Mouse (Mus musculus) MEL (cell line): ENCODE measurements around the gene Ube4a. TPM values are rescaled to one million over a fixed set of nuclear protein-coding genes. Genes with fewer than 3 reads are reported as not detected.
A peak's percentile ranks its signal among the peaks of the same experiment; 100 is the strongest.

Experiments used
- DNase-seq: peaks from one replicate; pipeline ENCODE4 v3.0.0; 2011; ENCODE audit warnings: low read depth, low spot score
- H3K27ac ChIP-seq: 2 replicates; pipeline ENCODE4 v1.5.1; 2012; ENCODE audit warnings: low read depth, mild to moderate bottlenecking, control low read depth, low read length, moderate library complexity; ENCODE audit not compliant: control insufficient read depth
- H3K27me3 ChIP-seq, 2 experiments: fragments of 150-350 bp in 1 of 2; sonication (generic) in 1 of 2; 2 replicates each; pipeline ENCODE4 v1.6.1; 2012; ENCODE audit warnings: low read length in 2 of 2, mild to moderate bottlenecking in 2 of 2, improper control_type of control experiment in 1 of 2, moderate library complexity in 1 of 2; ENCODE audit not compliant: insufficient read depth in 2 of 2, control insufficient read depth in 1 of 2
- H3K36me3 ChIP-seq, 2 experiments: 2 replicates each; pipeline ENCODE4 v1.6.1; 2012 to 2014; ENCODE audit warnings: low read length in 2 of 2, improper control_type of control experiment in 1 of 2, inconsistent platforms in 1 of 2, mild to moderate bottlenecking in 1 of 2; ENCODE audit not compliant: insufficient read depth in 2 of 2, control insufficient read depth in 1 of 2
- H3K4me1 ChIP-seq, 2 experiments: fragments of 150-350 bp in 1 of 2; sonication (generic) in 1 of 2; 2 replicates each; pipeline ENCODE4 v1.6.1; 2012; ENCODE audit warnings: low read length in 2 of 2, improper control_type of control experiment in 1 of 2, mild to moderate bottlenecking in 1 of 2; ENCODE audit not compliant: insufficient read depth in 2 of 2, control insufficient read depth in 1 of 2
- H3K4me3 ChIP-seq, 2 experiments: fragments of 150-350 bp in 1 of 2; sonication (generic) in 1 of 2; 2 replicates each; pipeline ENCODE4 v1.5.1; 2012; ENCODE audit warnings: low read depth in 2 of 2, low read length in 2 of 2, mild to moderate bottlenecking in 2 of 2, moderate library complexity in 2 of 2, control low read depth in 1 of 2, improper control_type of control experiment in 1 of 2; ENCODE audit not compliant: control insufficient read depth in 1 of 2, insufficient read depth in 1 of 2
- H3K79me2 ChIP-seq: 2 replicates; pipeline ENCODE4 v1.6.1; 2012; ENCODE audit warnings: mild to moderate bottlenecking, low read length, moderate library complexity; ENCODE audit not compliant: control insufficient read depth, poor library complexity, insufficient read depth
- H3K9ac ChIP-seq: 2 replicates; pipeline ENCODE4 v1.6.1; 2012; ENCODE audit warnings: low read depth, mild to moderate bottlenecking, control low read depth, low read length, moderate library complexity; ENCODE audit not compliant: control insufficient read depth, poor library complexity, severe bottlenecking
- H3K9me3 ChIP-seq: fragments of 150-350 bp; sonication (generic); replicated peaks from 2 replicates; pipeline ENCODE4 v1.6.1; 2012; ENCODE audit warnings: mild to moderate bottlenecking, low read length, improper control_type of control experiment, moderate library complexity; ENCODE audit not compliant: insufficient read depth
- BHLHE40 ChIP-seq: IDR thresholded peaks from 2 replicates; pipeline ENCODE4 v1.6.1; 2012; ENCODE audit warnings: low read depth, mild to moderate bottlenecking, inconsistent platforms, low read length, improper control_type of control experiment, borderline replicate concordance
- CHD1 ChIP-seq: IDR thresholded peaks from 2 replicates; pipeline ENCODE4 v1.6.1; 2012; ENCODE audit warnings: low read depth, mild to moderate bottlenecking, inconsistent platforms, low read length, improper control_type of control experiment
- ELF1 ChIP-seq: IDR thresholded peaks from 2 replicates; pipeline ENCODE4 v1.6.1; 2014; ENCODE audit warnings: low read depth, mild to moderate bottlenecking, inconsistent platforms, low read length, improper control_type of control experiment, moderate library complexity
- EP300 ChIP-seq, 2 experiments: IDR thresholded peaks; 2 replicates each; pipeline ENCODE4 v1.6.1; 2011; ENCODE audit warnings: improper control_type of control experiment in 2 of 2, low read length in 2 of 2, low read depth in 1 of 2, mild to moderate bottlenecking in 1 of 2
- ETS1 ChIP-seq: IDR thresholded peaks from 2 replicates; pipeline ENCODE4 v1.6.1; 2012; ENCODE audit warnings: low read depth, mild to moderate bottlenecking, inconsistent platforms, low read length, improper control_type of control experiment, moderate library complexity
- GABPA ChIP-seq: IDR thresholded peaks from 2 replicates; pipeline ENCODE4 v1.6.1; 2012; ENCODE audit warnings: low read depth, mild to moderate bottlenecking, inconsistent platforms, low read length, improper control_type of control experiment, moderate library complexity
- GATA1 ChIP-seq: IDR thresholded peaks from 2 replicates; pipeline ENCODE4 v1.6.1; 2011; ENCODE audit warnings: low read depth, low read length, improper control_type of control experiment
- JUND ChIP-seq: IDR thresholded peaks from 2 replicates; pipeline ENCODE4 v1.6.1; 2011; ENCODE audit warnings: low read depth, mild to moderate bottlenecking, improper control_type of control experiment, low read length
- MAZ ChIP-seq: IDR thresholded peaks from 2 replicates; pipeline ENCODE4 v1.6.1; 2012; ENCODE audit warnings: low read depth, mild to moderate bottlenecking, inconsistent platforms, low read length, improper control_type of control experiment
- MEF2A ChIP-seq: IDR thresholded peaks from 2 replicates; pipeline ENCODE4 v1.6.1; 2014; ENCODE audit warnings: low read depth, mild to moderate bottlenecking, inconsistent platforms, low read length, improper control_type of control experiment; ENCODE audit not compliant: poor library complexity, insufficient replicate concordance, severe bottlenecking; ENCODE audit errors: extremely low read depth
- MXI1 ChIP-seq: IDR thresholded peaks from 2 replicates; pipeline ENCODE4 v1.6.1; 2011; ENCODE audit warnings: mild to moderate bottlenecking, low read depth, low read length, improper control_type of control experiment
- MYC ChIP-seq: IDR thresholded peaks from 2 replicates; pipeline ENCODE4 v1.6.1; 2011; ENCODE audit warnings: low read depth, mild to moderate bottlenecking, low read length, improper control_type of control experiment, moderate library complexity
- NELFE ChIP-seq: IDR thresholded peaks from 2 replicates; pipeline ENCODE4 v1.6.1; 2011; ENCODE audit warnings: low read depth, low read length, improper control_type of control experiment
- NRF1 ChIP-seq: IDR thresholded peaks from 2 replicates; pipeline ENCODE4 v1.6.1; 2014; ENCODE audit warnings: low read depth, mild to moderate bottlenecking, inconsistent platforms, low read length, improper control_type of control experiment, moderate library complexity; ENCODE audit not compliant: poor library complexity, insufficient read depth, severe bottlenecking
- POLR2A ChIP-seq, 2 experiments: IDR thresholded peaks; 2 replicates each; pipeline ENCODE4 v1.6.1; 2011 to 2012; ENCODE audit warnings: low read length in 2 of 2, mild to moderate bottlenecking in 2 of 2, control low read depth in 1 of 2, improper control_type of control experiment in 1 of 2, low read depth in 1 of 2, moderate library complexity in 1 of 2; ENCODE audit not compliant: control insufficient read depth in 1 of 2, insufficient read depth in 1 of 2, poor library complexity in 1 of 2
- POLR2AphosphoS2 ChIP-seq: IDR thresholded peaks from 2 replicates; pipeline ENCODE4 v1.6.1; 2011; ENCODE audit warnings: low read length, improper control_type of control experiment
- RAD21 ChIP-seq: IDR thresholded peaks from 2 replicates; pipeline ENCODE4 v1.6.1; 2011; ENCODE audit warnings: mild to moderate bottlenecking, low read depth, low read length, improper control_type of control experiment
- SIN3A ChIP-seq: IDR thresholded peaks from 2 replicates; pipeline ENCODE4 v1.6.1; 2012; ENCODE audit warnings: low read length, improper control_type of control experiment, inconsistent platforms
- SMC3 ChIP-seq: IDR thresholded peaks from 2 replicates; pipeline ENCODE4 v1.6.1; 2011; ENCODE audit warnings: low read depth, low read length, improper control_type of control experiment
- TAL1 ChIP-seq: IDR thresholded peaks from 2 replicates; pipeline ENCODE4 v1.6.1; 2012; ENCODE audit warnings: mild to moderate bottlenecking, inconsistent platforms, low read length, moderate library complexity, mixed read lengths
- UBTF ChIP-seq: IDR thresholded peaks from 2 replicates; pipeline ENCODE4 v1.6.1; 2012; ENCODE audit warnings: low read depth, mild to moderate bottlenecking, inconsistent platforms, low read length, improper control_type of control experiment, moderate library complexity, borderline replicate concordance; ENCODE audit not compliant: insufficient read depth
- USF1 ChIP-seq: IDR thresholded peaks from 2 replicates; pipeline ENCODE4 v1.6.1; 2014; ENCODE audit warnings: low read depth, mild to moderate bottlenecking, inconsistent platforms, low read length, improper control_type of control experiment, moderate library complexity
- USF2 ChIP-seq, 2 experiments: IDR thresholded peaks; 2 replicates each; pipeline ENCODE4 v1.6.1; 2011 to 2012; ENCODE audit warnings: improper control_type of control experiment in 2 of 2, low read length in 2 of 2, borderline replicate concordance in 1 of 2, inconsistent platforms in 1 of 2, low read depth in 1 of 2, mild to moderate bottlenecking in 1 of 2; ENCODE audit not compliant: insufficient read depth in 1 of 2
- ZKSCAN1 ChIP-seq: IDR thresholded peaks from 2 replicates; pipeline ENCODE4 v1.6.1; 2012; ENCODE audit warnings: low read depth, mild to moderate bottlenecking, inconsistent platforms, low read length, improper control_type of control experiment, moderate library complexity
- ZNF384 ChIP-seq: IDR thresholded peaks from 2 replicates; pipeline ENCODE4 v1.6.1; 2012; ENCODE audit warnings: low read depth, mild to moderate bottlenecking, inconsistent platforms, low read length, improper control_type of control experiment
- polyA plus RNA-seq, 2 experiments: library from polyadenylated mRNA; stranded (reverse) in 1 of 2; unstranded in 1 of 2; fragments of >175 nt in 1 of 2; fragments of >200 nt in 1 of 2; gene quantifications; 2 replicates each; pipeline versions ENCODE4 v1.2.1 to v1.2.4; 2012; ENCODE audit warnings: low replicate concordance in 2 of 2, low read depth in 1 of 2; ENCODE audit not compliant: insufficient read length in 2 of 2, insufficient read depth in 1 of 2, missing spikeins in 1 of 2
- total RNA-seq: library from RNA; depleted of rRNA; stranded (reverse); fragments of 300-350 nt; gene quantifications from 2 replicates; pipeline ENCODE4 v1.2.3, GENCODE M21; 2012

Gene Ube4a
- total and polyA plus RNA-seq, 3 experiments: 24.2 to 37.9 (median 32.8) TPM

GRCm38 (mm10) chr9:44897024-44897423, 68.4 kb downstream of the Ube4a start:
- Histone ChIP-seq H3K27ac (no peak overlapping the region), H3K27me3 (no peaks in the 10 kb centered on the region), H3K4me3 (no peak overlapping the region), H3K4me1 (peaks cover 0 to 14% of the 10 kb centered on the region in 2 experiments; a peak in 3 of 4 replicates), H3K9ac (no peak overlapping the region), H3K36me3 (peaks cover 0 to 12% of the 10 kb centered on the region in 2 experiments; a peak in 2 of 4 replicates), H3K9me3 (no peaks in the 10 kb centered on the region), H3K79me2 (no peaks in the 10 kb centered on the region)
- no peak for DNase-seq
- TF ChIP-seq NRF1: no peak
- TF ChIP-seq MXI1: no peak
- no peak for TF ChIP-seq EP300 (IDR thresholded peaks at IDR 0.05; ENCODE audit: low read depth in 1 of 2, low read length in 2 of 2)
- no peak for TF ChIP-seq ZNF384
- no peak for TF ChIP-seq JUND
- TF ChIP-seq GABPA: no peak
- TF ChIP-seq POLR2A (IDR thresholded peaks at IDR 0.05; ENCODE audit: control insufficient read depth in 1 of 2, insufficient read depth in 1 of 2, low read depth in 1 of 2, low read length in 2 of 2, poor library complexity in 1 of 2): no peak
- TF ChIP-seq POLR2AphosphoS2: no peak
- TF ChIP-seq USF2 (IDR thresholded peaks at IDR 0.05; ENCODE audit: borderline replicate concordance in 1 of 2, insufficient read depth in 1 of 2, low read depth in 1 of 2, low read length in 2 of 2): no peak
- TF ChIP-seq MAZ: no peak
- no peak for TF ChIP-seq SMC3
- TF ChIP-seq ZKSCAN1: no peak
- TF ChIP-seq MYC: no peak
- no peak for TF ChIP-seq CHD1
- no peak for TF ChIP-seq ELF1

GRCm38 (mm10) chr9:44892664-44893063, 72.7 kb downstream of the Ube4a start:
- Histone ChIP-seq H3K79me2 (no peaks in the 10 kb centered on the region), H3K4me3 (no peak overlapping the region), H3K36me3 (peaks cover 0 to 17% of the 10 kb centered on the region in 2 experiments; a peak in 2 of 4 replicates), H3K4me1 (peaks cover 0 to 23% of the 10 kb centered on the region in 2 experiments; a peak in 3 of 4 replicates), H3K27me3 (peaks cover 0 to 3% of the 10 kb centered on the region in 2 experiments; a peak in 1 of 4 replicates), H3K9me3 (no peaks in the 10 kb centered on the region), H3K9ac (no peak overlapping the region)
- DNase-seq: peak; percentile 60
- TF ChIP-seq USF2 (IDR thresholded peaks at IDR 0.05; ENCODE audit: borderline replicate concordance in 1 of 2, insufficient read depth in 1 of 2, low read depth in 1 of 2, low read length in 2 of 2) (no peak), ETS1 (no peak), GATA1 (0 out of 2 replicates have a peak, but pooled peaks have one; percentile 46), SMC3 (no peak), EP300 (IDR thresholded peaks at IDR 0.05; ENCODE audit: low read depth in 1 of 2, low read length in 2 of 2) (peak in 1 of 2 experiments; percentile 50; a peak in 2 of 4 replicates), MEF2A (no peak), UBTF (no peak), JUND (no peak), ZKSCAN1 (no peak), SIN3A (no peak), USF1 (no peak), TAL1 (peak; percentile 63), BHLHE40 (no peak), RAD21 (no peak), NELFE (no peak)
- TF ChIP-seq, all 39 proteins: peak for 3
- no peak overlapping the region for H3K27ac ChIP-seq
